Mouse (Mus musculus): ENCODE results near the gene Ap2a2.

GRCm38 (mm10) chr7:141558946-141559345, 3.0 kb upstream of the Ap2a2 start:
- no peak for TF ChIP-seq POLR2A (IDR thresholded peaks at IDR 0.05; ENCODE audit: control insufficient read depth in 1 of 2, insufficient read depth in 1 of 2, low read depth in 1 of 2, low read length in 2 of 2, poor library complexity in 1 of 2)
- no peak for TF ChIP-seq CTCF (IDR thresholded peaks at IDR 0.05 in 2 of 3, conservative IDR thresholded peaks at IDR 0.05 in 1 of 3; ENCODE audit: control insufficient read depth in 1 of 3, insufficient read depth in 1 of 3, low read depth in 2 of 3, low read length in 3 of 3, poor library complexity in 1 of 3, severe bottlenecking in 1 of 3)
- no peak for TF ChIP-seq TBP (IDR thresholded peaks at IDR 0.05; ENCODE audit: low read depth, low read length)
- no peak for TF ChIP-seq CHD1 (IDR thresholded peaks at IDR 0.05; ENCODE audit: low read depth, low read length)
- no peak for TF ChIP-seq MYC (IDR thresholded peaks at IDR 0.05; ENCODE audit: low read depth, low read length)
- no peak for TF ChIP-seq USF1 (IDR thresholded peaks at IDR 0.05; ENCODE audit: low read depth, low read length)
- no peak for TF ChIP-seq MAZ (IDR thresholded peaks at IDR 0.05; ENCODE audit: low read depth, low read length)
- TF ChIP-seq HCFC1 (IDR thresholded peaks at IDR 0.05; ENCODE audit: low read depth, low read length): no peak
- no peak for TF ChIP-seq CHD2 (IDR thresholded peaks at IDR 0.05; ENCODE audit: low read length)
- TF ChIP-seq MAX (IDR thresholded peaks at IDR 0.05; ENCODE audit: low read length): no peak
